Mouse (Mus musculus) kidney, embryonic 16.5 days (tissue): Measurements from ENCODE around the gene Rbm4. TPM values are rescaled to one million over a fixed set of nuclear protein-coding genes. Genes with fewer than 3 reads are reported as not detected.

Experiments used
- ATAC-seq: fragments of 200-750 bp; cut with Nextera tagmentation; 2 replicates; pipeline ENCODE4 v1.8.0; 2017; ENCODE audit warnings: moderate TSS enrichment; ENCODE audit not compliant: low FRiP score, low TSS enrichment
- H3K27ac ChIP-seq: fragments of 300-500 bp; sonication (generic); 2 replicates; pipeline ENCODE4 v1.5.1; 2014; ENCODE audit warnings: low read length
- H3K27me3 ChIP-seq: fragments of 300-500 bp; sonication (generic); 2 replicates; pipeline ENCODE4 v1.6.1; 2014; ENCODE audit warnings: low read length, control low read depth, mixed read lengths; ENCODE audit not compliant: insufficient read depth
- H3K36me3 ChIP-seq: fragments of 300-500 bp; sonication (generic); 2 replicates; pipeline ENCODE4 v1.6.1; 2014; ENCODE audit warnings: low read length, control low read depth, mixed read lengths; ENCODE audit not compliant: insufficient read depth
- H3K4me1 ChIP-seq: fragments of 300-500 bp; sonication (generic); 2 replicates; pipeline ENCODE4 v1.6.1; 2014; ENCODE audit warnings: low read length, control low read depth, mixed read lengths; ENCODE audit not compliant: insufficient read depth
- H3K4me2 ChIP-seq: fragments of 300-500 bp; sonication (generic); replicated peaks from 2 replicates; pipeline ENCODE4 v1.6.1; 2014; ENCODE audit warnings: low read depth, low read length
- H3K4me3 ChIP-seq: fragments of 300-500 bp; sonication (generic); 2 replicates; pipeline ENCODE4 v1.5.1; 2014; ENCODE audit warnings: mild to moderate bottlenecking, low read length
- H3K9ac ChIP-seq: fragments of 300-500 bp; sonication (generic); replicated peaks from 2 replicates; pipeline ENCODE4 v1.6.1; 2014; ENCODE audit warnings: low read length
- H3K9me3 ChIP-seq: fragments of 300-500 bp; sonication (generic); 2 replicates; pipeline ENCODE4 v1.6.1; 2016; ENCODE audit warnings: low read length, control low read depth
- WGBS: fragments of 180-500 bp; shearing (Covaris S2); extraction: QIAGEN DNeasy Blood & Tissue Kit; methylation state at CpG from one replicate; pipeline ENCODE4 v1.1.7; 2014; 5-methylcytosine and 5-hydroxymethylcytosine counted together
- polyA plus RNA-seq: library from polyadenylated mRNA; unstranded; fragments of >200 nt; fragmentation: Nextera tagmentation; extraction: Ambion mirVana; gene quantifications from 2 replicates; pipeline ENCODE4 v1.2.1, GENCODE M21; 2015

Gene Rbm4
- polyA plus RNA-seq, 1 experiment from 2014 or later, result 82.7 TPM

GRCm38 (mm10) chr19:4746611-4747010, 47.1 kb downstream of the Rbm4 start:
- Histone ChIP-seq H3K9ac (no peak overlapping the region), H3K4me2 (no peak overlapping the region), H3K36me3 (no peaks in the 10 kb centered on the region), H3K27ac (no peak overlapping the region), H3K4me1 (no peaks in the 10 kb centered on the region), H3K4me3 (no peak overlapping the region), H3K27me3 (no peaks in the 10 kb centered on the region), H3K9me3 (no peaks in the 10 kb centered on the region)
- WGBS, result 76% methylated on average over 14 of the region's 14 CpGs
- ATAC-seq, result no peak

GRCm38 (mm10) chr19:4745681-4746080, 48.0 kb downstream of the Rbm4 start:
- ATAC-seq, result no peak
- WGBS, result 94% methylated on average over 10 of the region's 10 CpGs

GRCm38 (mm10) chr19:4745057-4745456, 48.6 kb downstream of the Rbm4 start:
- H3K4me1 ChIP-seq, result no peaks in the 10 kb centered on the region
- 49% methylated on average over 9 of the region's 9 CpGs for WGBS
- no peak overlapping the region for H3K9ac ChIP-seq

More at GRCm38 (mm10) chr19:4745681-4746080, 48.0 kb downstream of the Rbm4 start:
- H3K4me1 ChIP-seq, result no peaks in the 10 kb centered on the region
- no peak overlapping the region for H3K9ac ChIP-seq
- H3K9me3 ChIP-seq, result no peaks in the 10 kb centered on the region
- H3K36me3 ChIP-seq, result no peaks in the 10 kb centered on the region
- H3K4me3 ChIP-seq, result no peak overlapping the region
- no peak overlapping the region for H3K27ac ChIP-seq
- no peak overlapping the region for H3K4me2 ChIP-seq
- H3K27me3 ChIP-seq, result no peaks in the 10 kb centered on the region

GRCm38 (mm10) chr19:4744026-4744425, 49.7 kb downstream of the Rbm4 start:
- Histone ChIP-seq H3K9me3 (no peaks in the 10 kb centered on the region), H3K36me3 (no peaks in the 10 kb centered on the region), H3K4me1 (no peaks in the 10 kb centered on the region), H3K4me2 (no peak overlapping the region), H3K4me3 (no peak overlapping the region), H3K27me3 (no peaks in the 10 kb centered on the region), H3K9ac (no peak overlapping the region), H3K27ac (no peak overlapping the region)
- ATAC-seq, result no peak
- 74% methylated on average over 14 of the region's 14 CpGs for WGBS

More at GRCm38 (mm10) chr19:4745057-4745456, 48.6 kb downstream of the Rbm4 start:
- H3K4me2 ChIP-seq, result no peak overlapping the region
- H3K36me3 ChIP-seq, result no peaks in the 10 kb centered on the region
- no peak overlapping the region for H3K4me3 ChIP-seq
- H3K27me3 ChIP-seq, result no peaks in the 10 kb centered on the region
- no peak for ATAC-seq
- H3K9me3 ChIP-seq, result no peaks in the 10 kb centered on the region
- H3K27ac ChIP-seq, result no peak overlapping the region

GRCm38 (mm10) chr19:4743524-4743923, 50.2 kb downstream of the Rbm4 start:
- no peaks in the 10 kb centered on the region for H3K4me1 ChIP-seq
- WGBS, result 40% methylated on average over 5 of the region's 5 CpGs
- no peak overlapping the region for H3K9ac ChIP-seq
- H3K36me3 ChIP-seq, result no peaks in the 10 kb centered on the region
- no peak overlapping the region for H3K4me2 ChIP-seq
- H3K27me3 ChIP-seq, result no peaks in the 10 kb centered on the region
- no peak for ATAC-seq
- no peaks in the 10 kb centered on the region for H3K9me3 ChIP-seq
- H3K4me3 ChIP-seq, result no peak overlapping the region
- H3K27ac ChIP-seq, result no peak overlapping the region

- peaks cover 5% of the 10 kb centered on the region; the same call in 1 of the 2 replicates for H3K36me3 ChIP-seq
- H3K4me1 ChIP-seq, result no peaks in the 10 kb centered on the region
- no peak overlapping the region for H3K4me3 ChIP-seq
- no peak overlapping the region for H3K4me2 ChIP-seq
- no peaks in the 10 kb centered on the region for H3K9me3 ChIP-seq
- 89% methylated on average over 6 of the region's 6 CpGs for WGBS
- no peaks in the 10 kb centered on the region for H3K27me3 ChIP-seq
- ATAC-seq, result no peak
- no peak overlapping the region for H3K27ac ChIP-seq
- no peak overlapping the region for H3K9ac ChIP-seq
Measured at GRCm38 (mm10) chr19:4742229-4742628, 51.5 kb downstream of the Rbm4 start.

GRCm38 (mm10) chr19:4741482-4741881, 52.2 kb downstream of the Rbm4 start:
- H3K4me1 ChIP-seq, result no peaks in the 10 kb centered on the region
- no peak for ATAC-seq
- 70% methylated on average over 10 of the region's 10 CpGs for WGBS
- no peak overlapping the region for H3K9ac ChIP-seq
- no peak overlapping the region for H3K4me3 ChIP-seq
- no peak overlapping the region for H3K4me2 ChIP-seq
- H3K27ac ChIP-seq, result no peak overlapping the region
- H3K27me3 ChIP-seq, result no peaks in the 10 kb centered on the region
- H3K36me3 ChIP-seq, result peaks cover 5% of the 10 kb centered on the region; the same call in 1 of the 2 replicates
- H3K9me3 ChIP-seq, result no peaks in the 10 kb centered on the region

GRCm38 (mm10) chr19:4739762-4740161, 53.9 kb downstream of the Rbm4 start:
- H3K36me3 ChIP-seq, result peaks cover 5% of the 10 kb centered on the region; the same call in 1 of the 2 replicates
- no peak overlapping the region for H3K4me3 ChIP-seq
- no peaks in the 10 kb centered on the region for H3K4me1 ChIP-seq
- H3K27me3 ChIP-seq, result no peaks in the 10 kb centered on the region
- no peak overlapping the region for H3K4me2 ChIP-seq
- no peak for ATAC-seq
- H3K27ac ChIP-seq, result no peak overlapping the region
- H3K9me3 ChIP-seq, result no peaks in the 10 kb centered on the region
- 91% methylated on average over 5 of the region's 5 CpGs for WGBS
- no peak overlapping the region for H3K9ac ChIP-seq

- no peak overlapping the region for H3K9ac ChIP-seq
- no peak for ATAC-seq
- WGBS, result 93% methylated on average over 11 of the region's 11 CpGs
- H3K36me3 ChIP-seq, result peaks cover 5% of the 10 kb centered on the region; the same call in 1 of the 2 replicates
- H3K4me3 ChIP-seq, result no peak overlapping the region
- H3K9me3 ChIP-seq, result no peaks in the 10 kb centered on the region
- no peak overlapping the region for H3K27ac ChIP-seq
- H3K4me1 ChIP-seq, result no peaks in the 10 kb centered on the region
- H3K27me3 ChIP-seq, result no peaks in the 10 kb centered on the region
- no peak overlapping the region for H3K4me2 ChIP-seq
Measured at GRCm38 (mm10) chr19:4739053-4739452, 54.6 kb downstream of the Rbm4 start.

- WGBS, result 91% methylated on average over 13 of the region's 13 CpGs
- no peak overlapping the region for H3K27ac ChIP-seq
- H3K9me3 ChIP-seq, result no peaks in the 10 kb centered on the region
- no peaks in the 10 kb centered on the region for H3K4me1 ChIP-seq
- ATAC-seq, result no peak
- H3K9ac ChIP-seq, result no peak overlapping the region
- no peak overlapping the region for H3K4me3 ChIP-seq
- no peak overlapping the region for H3K4me2 ChIP-seq
- no peaks in the 10 kb centered on the region for H3K27me3 ChIP-seq
- H3K36me3 ChIP-seq, result peaks cover 10% of the 10 kb centered on the region; the same call in 1 of the 2 replicates
Measured at GRCm38 (mm10) chr19:4737866-4738265, 55.8 kb downstream of the Rbm4 start.
